Mouse (Mus musculus): ENCODE data around the gene Serpinb8. TPM values are rescaled to one million over a fixed set of nuclear protein-coding genes. Genes with fewer than 3 reads are reported as not detected.
A peak's percentile ranks its signal among the peaks of the same experiment; 100 is the strongest.

The Serpinb8 gene
- total and polyA plus RNA-seq, 2 experiments from 2014 or later, result 0.05 to 0.50 TPM

GRCm38 (mm10) chr1:107582900-107583299, 6.9 kb upstream of the Serpinb8 start:
- DNase-seq (no peak), ATAC-seq (no peak)
- TF ChIP-seq CTCF (IDR thresholded peaks at IDR 0.05; ENCODE audit: low read depth), result no peak
- H3K27me3 ChIP-seq (ENCODE audit: insufficient read depth, low read length), result no peaks in the 10 kb centered on the region
- H3K4me2 ChIP-seq (ENCODE audit: low read depth), result no peak overlapping the region
- no peaks in the 10 kb centered on the region for H3K36me3 ChIP-seq (ENCODE audit: insufficient read depth)
- no peaks in the 10 kb centered on the region for H3K4me1 ChIP-seq (ENCODE audit: insufficient read depth)
- H3K9ac ChIP-seq, result no peak overlapping the region
- no peak overlapping the region for H3K27ac ChIP-seq (ENCODE audit: low read depth, low read length)
- H3K4me3 ChIP-seq (ENCODE audit: low read depth, low read length), result no peak overlapping the region
- H3K9me3 ChIP-seq (ENCODE audit: low read length), result no peaks in the 10 kb centered on the region

- DNase-seq (no peak), ATAC-seq (no peak)
- Histone ChIP-seq H3K4me2 (ENCODE audit: low read depth) (no peak overlapping the region), H3K27me3 (ENCODE audit: insufficient read depth, low read length) (no peaks in the 10 kb centered on the region), H3K27ac (ENCODE audit: low read depth, low read length) (no peak overlapping the region), H3K36me3 (ENCODE audit: insufficient read depth) (no peaks in the 10 kb centered on the region), H3K9ac (no peak overlapping the region), H3K4me3 (ENCODE audit: low read depth, low read length) (no peak overlapping the region), H3K4me1 (ENCODE audit: insufficient read depth) (no peaks in the 10 kb centered on the region), H3K9me3 (ENCODE audit: low read length) (no peaks in the 10 kb centered on the region)
- TF ChIP-seq CTCF (IDR thresholded peaks at IDR 0.05; ENCODE audit: low read depth), result no peak
- 36% methylated on average over 1 of the region's 1 CpGs for WGBS
These were observed 5.8 kb upstream of the Serpinb8 start for GRCm38 (mm10) chr1:107583958-107584376.

GRCm38 (mm10) chr1:107584932-107585331, 4.9 kb upstream of the Serpinb8 start:
- ATAC-seq (no peak), DNase-seq (no peak)
- Histone ChIP-seq H3K27me3 (ENCODE audit: insufficient read depth, low read length) (no peaks in the 10 kb centered on the region), H3K9ac (no peak overlapping the region), H3K4me3 (ENCODE audit: low read depth, low read length) (no peak overlapping the region), H3K4me2 (ENCODE audit: low read depth) (no peak overlapping the region), H3K9me3 (ENCODE audit: low read length) (no peaks in the 10 kb centered on the region), H3K36me3 (ENCODE audit: insufficient read depth) (no peaks in the 10 kb centered on the region), H3K4me1 (ENCODE audit: insufficient read depth) (0 out of 2 replicates have a peak, but pooled peaks cover under 1% of the 10 kb centered on the region), H3K27ac (ENCODE audit: low read depth, low read length) (no peak overlapping the region)
- no peak for TF ChIP-seq CTCF (IDR thresholded peaks at IDR 0.05; ENCODE audit: low read depth)
- WGBS, result 85% methylated on average over 3 of the region's 3 CpGs

GRCm38 (mm10) chr1:107586196-107586595, 3.6 kb upstream of the Serpinb8 start:
- WGBS, result 91% methylated on average over 3 of the region's 3 CpGs
- no peak for TF ChIP-seq CTCF (IDR thresholded peaks at IDR 0.05; ENCODE audit: low read depth)

GRCm38 (mm10) chr1:107588206-107588605, 1.6 kb upstream of the Serpinb8 start:
- Histone ChIP-seq H3K27me3 (ENCODE audit: insufficient read depth, low read length) (no peaks in the 10 kb centered on the region), H3K4me2 (ENCODE audit: low read depth) (no peak overlapping the region), H3K4me1 (ENCODE audit: insufficient read depth) (0 out of 2 replicates have a peak, but pooled peaks cover 4% of the 10 kb centered on the region), H3K4me3 (ENCODE audit: low read depth, low read length) (no peak overlapping the region), H3K9me3 (ENCODE audit: low read length) (no peaks in the 10 kb centered on the region), H3K9ac (no peak overlapping the region), H3K36me3 (ENCODE audit: insufficient read depth) (no peaks in the 10 kb centered on the region), H3K27ac (ENCODE audit: low read depth, low read length) (no peak overlapping the region)
- ATAC-seq, result no peak
- no peak for DNase-seq
- no peak for TF ChIP-seq CTCF (IDR thresholded peaks at IDR 0.05; ENCODE audit: low read depth)

More at GRCm38 (mm10) chr1:107586196-107586595, 3.6 kb upstream of the Serpinb8 start:
- Histone ChIP-seq H3K27me3 (ENCODE audit: insufficient read depth, low read length) (no peaks in the 10 kb centered on the region), H3K36me3 (ENCODE audit: insufficient read depth) (no peaks in the 10 kb centered on the region), H3K9ac (no peak overlapping the region), H3K4me3 (ENCODE audit: low read depth, low read length) (no peak overlapping the region), H3K27ac (ENCODE audit: low read depth, low read length) (no peak overlapping the region), H3K4me2 (ENCODE audit: low read depth) (no peak overlapping the region), H3K4me1 (ENCODE audit: insufficient read depth) (0 out of 2 replicates have a peak, but pooled peaks cover 4% of the 10 kb centered on the region), H3K9me3 (ENCODE audit: low read length) (no peaks in the 10 kb centered on the region)
- DNase-seq (no peak), ATAC-seq (no peak)

- peak; percentile 46 for DNase-seq
- TF ChIP-seq CTCF (IDR thresholded peaks at IDR 0.05; ENCODE audit: low read depth), result no peak
- peak; percentile 81 for ATAC-seq
- Histone ChIP-seq H3K9ac (no peak overlapping the region), H3K27ac (ENCODE audit: low read depth, low read length) (no peak overlapping the region), H3K4me3 (ENCODE audit: low read depth, low read length) (no peak overlapping the region), H3K27me3 (ENCODE audit: insufficient read depth, low read length) (no peaks in the 10 kb centered on the region), H3K36me3 (ENCODE audit: insufficient read depth) (no peaks in the 10 kb centered on the region), H3K9me3 (ENCODE audit: low read length) (no peaks in the 10 kb centered on the region), H3K4me2 (ENCODE audit: low read depth) (no peak overlapping the region), H3K4me1 (ENCODE audit: insufficient read depth) (0 out of 2 replicates have a peak, but pooled peaks cover 4% of the 10 kb centered on the region)
- WGBS, result 35% methylated on average over 1 of the region's 1 CpGs
These were observed 1.2 kb upstream of the Serpinb8 start for GRCm38 (mm10) chr1:107588642-107589041.

- no peak for TF ChIP-seq CTCF (IDR thresholded peaks at IDR 0.05; ENCODE audit: low read depth)
- no peak overlapping the region for H3K4me3 ChIP-seq (ENCODE audit: low read depth, low read length)
- DNase-seq (no peak), ATAC-seq (no peak)
- WGBS, result 61% methylated on average over 3 of the region's 3 CpGs
- H3K9me3 ChIP-seq (ENCODE audit: low read length), result no peaks in the 10 kb centered on the region
- H3K9ac ChIP-seq, result no peak overlapping the region
- 0 out of 2 replicates have a peak, but pooled peaks cover 4% of the 10 kb centered on the region for H3K4me1 ChIP-seq (ENCODE audit: insufficient read depth)
- H3K36me3 ChIP-seq (ENCODE audit: insufficient read depth), result no peaks in the 10 kb centered on the region
- H3K27me3 ChIP-seq (ENCODE audit: insufficient read depth, low read length), result no peaks in the 10 kb centered on the region
- no peak overlapping the region for H3K27ac ChIP-seq (ENCODE audit: low read depth, low read length)
- H3K4me2 ChIP-seq (ENCODE audit: low read depth), result no peak overlapping the region
These were observed 2.8 kb downstream of the Serpinb8 start for GRCm38 (mm10) chr1:107592644-107593043.
